Mouse (Mus musculus): ENCODE data around the gene Sh3pxd2a.

GRCm38 (mm10) chr19:47279372-47279771 is 184.8 kb downstream of the Sh3pxd2a start:
- TF ChIP-seq CTCF (IDR thresholded peaks at IDR 0.05; ENCODE audit: low read depth) (no peak), EP300 (IDR thresholded peaks at IDR 0.05; ENCODE audit: low read depth) (no peak)

All from heart, postnatal 0 days (tissue).